Mouse (Mus musculus): ENCODE measurements at regions not wholly inside any gene's neighbourhood (a gene's known extent, or its start where the extent isn't known, plus 50 kb on each side); places are given as distances from the start of the nearest gene placed in this dataset.

- no peak for DNase-seq (ENCODE audit: low read depth)
These were observed 54.9 kb upstream of the Shb start for GRCm38 (mm10) chr4:45587202-45587601.

- no peak for DNase-seq (ENCODE audit: low read depth)
These were observed 54.0 kb upstream of the Shb start for GRCm38 (mm10) chr4:45586310-45586709.

GRCm38 (mm10) chr4:45585188-45585820 is 53.0 kb upstream of the Shb start:
- no peak for DNase-seq (ENCODE audit: low read depth)

GRCm38 (mm10) chr4:45583966-45584365 is 51.7 kb upstream of the Shb start:
- DNase-seq (ENCODE audit: low read depth): no peak

- DNase-seq (ENCODE audit: low read depth): no peak
These were observed 50.2 kb upstream of the Shb start for GRCm38 (mm10) chr4:45582496-45582895.

Data from naive thymus-derived CD4-positive, alpha-beta T cell, adult 2 months (primary cell).